Mouse (Mus musculus) layer of hippocampus, adult 9-11 months (tissue): ENCODE data around the gene Serpinb13.

Experiments used
- DNase-seq: peaks from one replicate; pipeline ENCODE4 v3.0.0; 2022

Serpinb13 gene

GRCm38 (mm10) chr1:106980684-106981083, at the start of gene Serpinb13:
Gene Serpinb13, plus strand, starts transcription at chr1:106980984.
- DNase-seq = no peak

DNA sequence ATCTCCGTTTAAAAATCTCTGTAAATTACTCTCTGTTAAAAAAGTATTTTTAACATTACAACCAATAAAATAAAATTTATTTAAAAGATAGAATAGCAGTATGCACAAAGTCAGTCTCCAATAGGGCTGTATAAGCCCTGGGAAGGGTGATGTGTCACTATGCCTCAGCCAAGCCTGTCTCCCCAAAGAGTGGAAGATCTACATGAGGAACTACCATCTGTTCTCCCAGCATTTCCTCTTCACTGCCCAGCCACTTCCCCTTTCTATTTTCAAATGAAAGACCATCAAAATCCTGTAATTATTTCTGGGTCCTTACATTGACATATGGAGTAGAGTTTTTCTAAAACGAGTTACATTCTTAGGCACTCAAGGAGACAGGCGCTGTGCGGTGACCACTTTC, 48.8 kb upstream of the Serpinb13 start:
- peak; percentile 7 for DNase-seq

- DNase-seq = no peak
These were observed 47.1 kb upstream of the Serpinb13 start for GRCm38 (mm10) chr1:106933658-106934057.

DNA sequence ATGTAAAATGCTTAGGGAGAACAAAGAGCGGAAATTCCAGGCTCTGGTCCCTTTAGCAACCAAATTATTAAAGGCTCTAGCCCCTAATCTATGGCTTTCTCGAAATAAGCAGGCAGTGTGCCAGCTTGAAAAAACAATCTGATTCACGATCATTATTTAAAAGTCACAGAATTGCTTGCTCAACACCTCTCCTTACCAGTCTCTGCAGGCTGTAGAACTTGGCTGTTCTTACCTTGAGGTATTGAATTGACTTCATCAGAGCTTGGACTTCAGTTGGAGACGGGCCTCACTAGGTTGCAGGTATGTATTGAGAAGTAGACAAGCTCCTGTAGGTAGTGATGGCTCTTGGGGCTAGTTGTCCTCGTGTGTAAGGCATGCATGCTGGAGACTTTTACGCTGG, 46.5 kb upstream of the Serpinb13 start, which contains the start of gene Serpinb12:
Serpinb12 (plus strand) TSS at position 185 of the 400 bp plus-strand sequence.
- DNase-seq = no peak

GRCm38 (mm10) chr1:106947217-106947616, 33.6 kb upstream of the Serpinb13 start:
- DNase-seq = no peak

GRCm38 (mm10) chr1:106959981-106960380, 20.8 kb upstream of the Serpinb13 start:
- no peak for DNase-seq

- DNase-seq = peak; percentile 8
These were observed 19.8 kb upstream of the Serpinb13 start for GRCm38 (mm10) chr1:106961023-106961422.

GRCm38 (mm10) chr1:106983092-106983491, 2.3 kb downstream of the Serpinb13 start:
- no peak for DNase-seq

GRCm38 (mm10) chr1:106983865-106984264, 3.1 kb downstream of the Serpinb13 start:
- no peak for DNase-seq

DNA sequence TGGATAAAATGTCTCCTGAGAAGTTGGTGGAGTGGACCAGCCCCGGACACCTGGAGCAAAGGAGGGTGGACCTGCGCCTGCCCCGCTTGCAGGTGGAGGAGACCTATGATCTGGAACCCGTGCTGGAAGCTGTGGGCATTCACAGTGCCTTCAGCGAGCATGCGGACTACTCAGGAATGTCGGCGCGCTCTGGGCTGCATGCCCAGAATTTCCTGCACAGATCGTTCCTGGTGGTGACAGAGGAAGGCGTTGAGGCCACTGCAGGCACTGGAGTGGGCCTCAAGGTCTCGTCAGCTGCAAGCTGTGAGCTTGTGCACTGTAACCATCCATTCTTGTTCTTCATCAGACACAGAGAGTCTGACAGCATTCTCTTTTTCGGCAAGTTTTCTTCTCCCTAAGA, 19.6 kb downstream of the Serpinb13 start:
- DNase-seq = no peak

GRCm38 (mm10) chr1:107001754-107002153, 21.0 kb downstream of the Serpinb13 start:
- DNase-seq = no peak

DNA sequence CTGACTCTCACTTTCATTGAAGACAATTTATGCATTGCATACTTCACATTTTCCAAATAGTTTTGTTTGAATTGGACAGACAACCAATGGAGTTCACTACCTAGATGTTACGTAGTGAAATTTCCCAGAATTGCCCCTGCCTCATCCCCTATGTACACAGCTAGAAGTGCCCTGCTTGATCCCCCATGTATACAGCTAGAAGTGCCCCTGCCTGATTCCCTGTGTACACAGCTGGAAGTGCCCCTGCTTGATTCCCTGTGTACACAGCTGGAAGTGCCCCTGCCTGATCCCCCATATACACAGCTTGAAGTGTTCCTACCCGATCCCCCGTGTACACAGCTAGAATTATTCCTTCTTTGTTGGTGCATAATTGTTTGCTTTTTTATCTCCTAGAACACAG, 25.5 kb downstream of the Serpinb13 start:
- no peak for DNase-seq

- no peak for DNase-seq
These were observed 33.7 kb downstream of the Serpinb13 start for GRCm38 (mm10) chr1:107014530-107014929.

DNA sequence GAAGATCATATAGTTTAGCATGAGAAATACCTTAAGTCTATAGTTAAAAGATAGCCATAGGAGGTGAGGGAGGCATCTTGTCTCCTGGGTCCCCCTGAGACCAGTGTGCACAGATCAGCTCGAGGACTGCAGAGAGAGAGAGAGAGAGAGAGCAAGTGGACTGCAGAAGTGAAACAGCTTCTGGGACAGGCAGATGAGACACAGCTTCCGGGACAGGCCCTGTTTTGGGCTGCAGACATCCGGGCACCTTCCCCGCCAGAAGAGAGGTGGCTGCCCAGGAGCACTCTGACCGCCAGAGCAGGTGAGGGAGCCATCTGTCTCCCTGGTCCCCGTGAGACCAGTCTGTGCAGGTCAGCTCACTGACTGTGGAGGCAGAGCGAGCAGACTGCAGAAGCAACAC, 34.4 kb downstream of the Serpinb13 start:
- no peak for DNase-seq

DNA sequence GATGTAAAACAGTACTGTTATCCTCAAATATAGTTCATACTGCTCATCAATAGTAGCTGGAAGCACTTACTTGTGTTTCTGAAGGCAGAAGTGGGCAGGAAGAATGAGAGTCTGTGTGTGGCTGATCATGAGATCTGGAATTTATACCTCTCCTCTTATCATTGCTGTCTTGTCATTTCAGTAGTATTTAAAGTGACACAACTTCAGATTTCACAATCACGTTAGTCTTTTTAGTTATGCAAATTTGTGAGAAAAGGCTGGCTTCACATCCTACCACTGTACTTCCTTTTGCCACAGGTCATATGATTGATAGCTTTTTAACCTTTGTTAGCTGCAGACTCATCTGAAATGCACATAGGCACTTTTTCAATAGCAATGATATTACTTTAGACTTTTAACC, 45.1 kb downstream of the Serpinb13 start:
- no peak for DNase-seq

- peak; percentile 18 for DNase-seq
These were observed 53.5 kb downstream of the Serpinb13 start for GRCm38 (mm10) chr1:107034236-107034635.
